23 mouse cellular contexts compared by ENCODE assay signal in the genomic region with DNA sequence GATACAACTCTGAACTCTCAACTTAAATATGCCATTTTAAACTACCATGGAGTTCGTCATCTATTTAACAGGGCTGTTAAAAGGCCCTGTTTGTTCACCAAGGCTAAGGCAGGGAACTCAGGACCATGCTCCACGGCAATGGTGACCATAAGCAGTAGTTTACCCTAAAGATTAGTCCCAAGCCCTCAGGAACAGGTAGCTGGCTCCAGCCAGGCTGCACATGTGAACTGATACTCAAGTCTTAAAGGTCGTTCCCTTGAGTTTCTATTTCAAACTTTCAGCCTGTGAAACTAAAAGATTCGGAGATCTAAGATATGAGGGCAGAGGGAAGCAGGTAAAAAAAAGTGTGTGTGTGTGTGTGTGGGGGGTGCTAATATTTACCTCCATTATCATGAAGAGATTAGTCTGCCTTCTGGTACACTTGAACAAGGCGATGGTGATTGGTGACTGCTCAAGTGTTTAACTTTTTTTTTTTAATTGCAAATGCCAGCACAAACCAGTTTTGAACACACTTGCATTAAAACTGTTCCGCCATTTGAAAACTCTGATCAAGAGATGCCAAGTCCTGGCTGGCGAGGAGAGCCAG.
A peak's percentile ranks its signal among the peaks of the same experiment; 100 is the strongest.
DNase-seq lines count a peak whose midpoint lies in the region; ATAC-seq and TF ChIP-seq lines count a peak whose summit lies in the region.
"Had no signal": no experiment of that assay in that cellular context is flagged by ENCODE, and none has a peak within 500 bp of the region (broad histone marks: within the 10 kb centered on the region; RNA-seq: fewer than 3 reads in every experiment).

No protein-coding gene starts in this region.

- 64% methylated on average over 7 of the region's 7 CpGs for WGBS in kidney, embryonic 16.5 days
- 63% methylated on average over 7 of the region's 7 CpGs for WGBS in stomach, embryonic 15.5 days

- H3K4me2 ChIP-seq in kidney, embryonic 16.5 days (replicated peaks; ENCODE audit: low read depth, low read length), result no peak overlapping the region
- H3K4me2 ChIP-seq in stomach, embryonic 15.5 days, result no peak overlapping the region
- H3K4me2 ChIP-seq: forebrain, embryonic 13.5 days; heart, embryonic 13.5 days; hindbrain, embryonic 12.5 days had no signal

- 0 out of 2 replicates have a peak, but pooled peaks cover 5% of the 10 kb centered on the region for H3K9me3 ChIP-seq in kidney, embryonic 16.5 days (ENCODE audit: low read length)
- no peaks in the 10 kb centered on the region for H3K9me3 ChIP-seq in stomach, embryonic 15.5 days
- H3K9me3 ChIP-seq: forebrain, embryonic 10.5 days; forebrain, embryonic 13.5 days; heart, embryonic 10.5 days; hindbrain, embryonic 12.5 days had no signal

- H3K4me3 ChIP-seq in kidney, embryonic 16.5 days (ENCODE audit: low read length), result no peak overlapping the region
- no peak overlapping the region for H3K4me3 ChIP-seq in stomach, embryonic 15.5 days (replicated peaks)
- H3K4me3 ChIP-seq: forebrain, embryonic 10.5 days; forebrain, embryonic 13.5 days; heart, adult 2 months; heart, embryonic 10.5 days; heart, embryonic 13.5 days; hindbrain, embryonic 12.5 days had no signal

- no peaks in the 10 kb centered on the region for H3K27me3 ChIP-seq in kidney, embryonic 16.5 days (ENCODE audit: insufficient read depth, low read length)
- no peaks in the 10 kb centered on the region for H3K27me3 ChIP-seq in stomach, embryonic 15.5 days (replicated peaks)
- H3K27me3 ChIP-seq: forebrain, embryonic 13.5 days; hindbrain, embryonic 12.5 days had no signal

- H3K36me3 ChIP-seq in kidney, embryonic 16.5 days (ENCODE audit: insufficient read depth, low read length), result no peaks in the 10 kb centered on the region
- H3K36me3 ChIP-seq in stomach, embryonic 15.5 days, result no peaks in the 10 kb centered on the region
- H3K36me3 ChIP-seq: forebrain, embryonic 10.5 days; heart, embryonic 10.5 days; heart, embryonic 13.5 days; hindbrain, embryonic 12.5 days had no signal

- H3K9ac ChIP-seq in kidney, embryonic 16.5 days (replicated peaks; ENCODE audit: low read length), result no peak overlapping the region
- no peak overlapping the region for H3K9ac ChIP-seq in stomach, embryonic 15.5 days
- H3K9ac ChIP-seq: forebrain, embryonic 13.5 days; heart, embryonic 13.5 days; hindbrain, embryonic 12.5 days had no signal

- H3K4me1 ChIP-seq in kidney, embryonic 16.5 days (ENCODE audit: insufficient read depth, low read length), result 0 out of 2 replicates have a peak, but pooled peaks cover 4% of the 10 kb centered on the region
- H3K4me1 ChIP-seq in stomach, embryonic 15.5 days, result no peaks in the 10 kb centered on the region
- H3K4me1 ChIP-seq: forebrain, embryonic 10.5 days; forebrain, embryonic 13.5 days; heart, embryonic 13.5 days; hindbrain, embryonic 12.5 days had no signal

- peak overlapping the region; percentile 85 for H3K27ac ChIP-seq in kidney, embryonic 16.5 days (ENCODE audit: low read length)
- H3K27ac ChIP-seq in stomach, embryonic 15.5 days, result peak overlapping the region; percentile 81
- H3K27ac ChIP-seq: forebrain, embryonic 10.5 days; forebrain, embryonic 13.5 days; heart, adult 2 months; heart, embryonic 10.5 days; heart, embryonic 13.5 days; hindbrain, embryonic 12.5 days had no signal

- peak; percentile 34 for DNase-seq in kidney, adult 9 months
- DNase-seq in kidney, postnatal 10 days, result no peak
- peak; percentile 11 for DNase-seq in brain, embryonic 14.5 days (ENCODE audit: low read depth)
- no peak for DNase-seq in spleen, adult 12 weeks (ENCODE audit: low spot score)
- DNase-seq in lung, postnatal 36 days, result no peak
- no peak for DNase-seq in lung, postnatal 25 days (ENCODE audit: low spot score)
- DNase-seq: adrenal gland, adult 2 months; adrenal gland, postnatal 14 days; cerebellum, adult 11-12 months; cerebellum, adult 8-10 months; cerebellum, postnatal 14 days; gastrocnemius, postnatal 10 days; gastrocnemius, postnatal 36 days; heart, adult 2 months had no signal

- no peak for TF ChIP-seq CTCF in brain, embryonic 14.5 days (IDR thresholded peaks at IDR 0.05; ENCODE audit: borderline replicate concordance, extremely low read depth, insufficient read depth, insufficient read length)

- peak; percentile 65; the same call in 1 of the 2 replicates for ATAC-seq in kidney, embryonic 16.5 days (ENCODE audit: low FRiP score, low TSS enrichment)
- ATAC-seq in stomach, embryonic 15.5 days (ENCODE audit: insufficient read depth, low FRiP score, low read depth), result peak; percentile 84
- ATAC-seq: CD4-positive, CD25-positive, alpha-beta regulatory T cell, adult 4 months; forebrain, embryonic 16.5 days had no signal

- no peak for TF ChIP-seq POLR2A in brain, embryonic 14.5 days (IDR thresholded peaks at IDR 0.05; ENCODE audit: borderline replicate concordance, extremely low read depth, insufficient read depth, insufficient read length, poor library complexity, severe bottlenecking)

Comparison
In these comparisons a context has a peak if more than half of its experiments do, and no peak if none do; other contexts are left out.
1. DNase-seq: peak in kidney, adult 9 months (single experiment) and brain, embryonic 14.5 days (single experiment); none in kidney, postnatal 10 days (single experiment), spleen, adult 12 weeks (single experiment), lung, postnatal 36 days (single experiment) and lung, postnatal 25 days (single experiment).